Mouse (Mus musculus) gastrocnemius, postnatal 36 days (tissue): ENCODE data around the gene Vmn2r11. TPM values are rescaled to one million over a fixed set of nuclear protein-coding genes. Genes with fewer than 3 reads are reported as not detected.
"Not testable (repeated sequence)": the region's sequence is repeated elsewhere in the genome, so short reads cannot be mapped to it uniquely, and the experiment has no call there.

Source experiments
- DNase-seq, 2 experiments: peaks; one replicate each; pipeline ENCODE4 v3.0.0; 2022
- intact Hi-C: fragments of 180-260 bp; cut with DNase I; formaldehyde crosslinking; loops from one replicate; pipeline ENCODE4 v1.15.1; 2025
- long read RNA-seq, 2 experiments: library from polyadenylated mRNA; stranded (forward); transcript quantifications; one replicate each; pipeline ENCODE4 v2.0.0; 2021
- total RNA-seq, 2 experiments: library from RNA; stranded (reverse); gene quantifications; 2 replicates each; pipeline ENCODE4 v1.2.3; 2021

Gene Vmn2r11
- not detected for total RNA-seq
- long read RNA-seq, experiment 1: 0 reads
- long read RNA-seq, experiment 2: 0 reads

DNA sequence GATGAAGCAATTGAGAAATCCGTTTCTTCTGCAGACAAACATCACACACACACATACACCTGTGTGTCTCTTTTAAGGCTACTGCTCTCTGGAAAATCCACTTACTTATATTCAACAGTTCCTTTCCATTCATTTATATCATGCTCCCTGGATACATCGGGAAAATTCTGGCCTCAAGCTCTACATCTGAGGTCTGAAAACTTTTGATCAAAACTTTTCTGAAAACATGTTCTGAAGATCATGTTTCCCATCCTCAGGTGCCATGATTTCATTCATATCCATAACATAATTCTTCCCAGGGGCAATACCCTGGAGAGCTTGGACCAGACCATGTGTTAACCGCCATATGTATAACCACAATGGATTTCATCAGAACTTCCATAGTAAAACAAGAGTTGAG, at the start of gene Vmn2r11:
Gene Vmn2r11, minus strand, starts transcription at position 101 of the 400 bp plus-strand sequence.
- DNase-seq, intact Hi-C loops: not testable (repeated sequence)

DNA sequence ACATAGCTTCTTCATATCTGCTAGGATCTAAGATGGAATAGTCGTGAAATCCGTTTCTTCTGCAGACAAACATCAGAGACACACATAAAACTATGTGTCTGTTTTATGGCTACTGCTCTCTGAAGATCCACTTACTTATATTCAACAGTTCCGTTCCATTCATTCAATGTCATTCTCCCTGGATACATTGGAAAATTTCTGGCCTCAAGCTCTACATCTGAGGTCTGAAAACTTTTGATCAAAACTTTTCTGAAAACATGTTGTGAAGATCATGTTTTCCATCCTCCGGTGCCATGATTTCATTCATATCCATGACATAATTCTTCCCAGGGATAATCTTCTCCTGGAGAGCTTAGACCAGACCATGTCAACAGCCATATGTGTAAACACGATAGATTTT, 38.5 kb upstream of the Vmn2r11 start, which contains the start of gene Vmn2r12:
Gene Vmn2r12, minus strand, starts transcription at position 101 of the 400 bp plus-strand sequence.
- DNase-seq, intact Hi-C loops: not testable (repeated sequence)

DNA sequence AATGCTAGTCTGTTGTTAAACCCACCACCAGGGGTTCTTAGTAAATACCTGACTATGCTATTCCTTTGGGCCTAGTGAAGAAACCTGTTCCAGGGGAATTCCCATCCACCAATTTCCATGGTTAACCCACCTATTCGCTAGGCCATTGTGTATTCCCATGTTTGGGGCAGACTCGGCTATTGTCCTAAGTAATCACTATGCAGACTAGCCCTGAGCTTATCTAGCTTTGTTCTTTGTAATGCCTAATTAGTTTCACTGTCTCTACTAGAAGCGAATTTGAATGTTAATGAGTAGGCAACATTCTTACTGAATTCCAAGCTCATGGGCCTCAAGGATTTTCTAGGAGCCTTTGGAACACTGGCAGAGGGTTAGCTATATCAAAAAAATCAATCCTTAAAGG, 37.1 kb upstream of the Vmn2r11 start:
- intact Hi-C loops, DNase-seq: not testable (repeated sequence)

DNA sequence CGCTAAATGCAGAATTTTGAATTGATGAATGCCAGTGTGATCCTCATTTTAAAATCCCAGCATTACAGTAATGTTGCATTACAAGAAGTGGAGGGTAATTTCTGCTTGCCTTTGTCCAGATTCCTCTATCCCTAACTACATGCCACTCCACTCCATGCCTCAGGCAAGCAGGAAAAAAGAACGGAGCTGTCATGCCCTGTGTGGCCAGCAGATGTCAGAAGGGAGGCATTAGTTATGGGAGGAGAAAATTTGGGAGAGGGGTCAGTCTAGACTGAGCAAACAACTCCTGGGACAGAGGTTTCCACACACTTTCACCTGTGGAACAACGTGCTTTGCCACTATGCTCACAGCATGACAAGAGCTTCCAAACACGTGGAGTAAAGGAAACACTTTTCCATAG, 12.6 kb upstream of the Vmn2r11 start:
- intact Hi-C loops, DNase-seq: not testable (repeated sequence)

DNA sequence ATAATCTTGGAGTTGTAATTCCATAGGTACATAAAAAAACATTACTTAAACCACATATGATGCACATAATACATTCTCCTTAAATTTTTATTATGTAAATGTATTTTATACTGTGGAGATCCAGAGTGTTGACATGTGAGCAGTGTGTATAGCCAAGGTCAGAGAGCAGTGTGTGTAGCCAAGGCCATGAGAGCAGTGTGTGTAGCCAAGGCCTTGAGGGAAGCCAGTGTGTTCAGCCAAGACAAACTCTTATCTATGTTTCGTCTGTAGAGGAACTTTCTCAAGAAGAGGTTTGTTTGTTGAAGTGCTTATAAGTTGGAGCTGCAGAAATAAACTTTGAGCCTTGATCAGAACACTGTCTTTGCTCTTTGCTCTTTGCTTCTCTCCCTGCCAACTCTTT, 4.1 kb downstream of the Vmn2r11 start:
- DNase-seq: no peak
- intact Hi-C loops: no loop called here

DNA sequence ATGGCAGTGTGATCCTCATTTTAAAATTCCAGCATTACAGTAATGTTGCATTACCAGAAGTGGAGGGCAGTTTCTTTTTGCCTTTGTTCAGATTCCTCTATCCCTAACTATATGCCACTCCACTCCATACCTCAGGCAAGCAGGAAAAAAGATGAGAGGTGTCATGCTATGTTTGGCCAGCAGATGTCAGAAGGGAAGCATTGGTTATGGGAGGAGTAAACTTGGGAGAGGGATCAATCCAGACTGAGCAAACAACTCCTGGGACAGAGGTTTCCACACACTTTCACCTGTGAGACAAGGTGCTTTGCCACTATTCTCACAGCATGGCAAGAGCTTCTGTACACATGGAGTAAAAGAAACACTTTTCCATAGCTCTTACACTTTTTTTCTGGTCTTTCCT, 26.8 kb downstream of the Vmn2r11 start:
- intact Hi-C loops: no loop called here
- DNase-seq: no peak

DNA sequence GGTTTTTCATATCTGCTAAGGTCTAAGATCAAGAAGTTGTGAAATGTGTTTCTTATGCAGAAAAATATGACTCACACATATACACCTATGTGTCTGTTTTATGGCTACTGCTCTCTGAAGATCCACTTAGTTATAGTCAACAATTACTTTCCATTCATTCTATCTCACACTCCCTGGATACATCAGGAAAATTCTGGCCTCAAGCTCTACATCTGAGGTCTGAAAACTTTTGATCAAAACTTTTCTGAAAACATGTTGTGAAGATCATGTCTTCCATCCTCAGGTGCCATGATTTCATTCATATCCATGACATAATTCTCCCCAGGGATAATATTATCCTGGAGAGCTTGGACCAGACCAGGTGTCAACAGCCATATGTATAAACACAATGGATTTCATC, 52.9 kb downstream of the Vmn2r11 start, which contains the start of gene Vmn2r10:
Gene Vmn2r10, minus strand, starts transcription at position 101 of the 400 bp plus-strand sequence.
- DNase-seq, intact Hi-C loops: not testable (repeated sequence)

Other genes with a start within 250 kb of the Vmn2r11 start
- gene Vmn2r9, start 207.0 kb downstream of the Vmn2r11 start, total RNA-seq: not detected
- gene Vmn2r10, start 53.0 kb downstream of the Vmn2r11 start, total RNA-seq: not detected
- not detected for gene Vmn2r12, start 38.4 kb upstream of the Vmn2r11 start, total RNA-seq
- gene Vmn2r13, start 132.6 kb upstream of the Vmn2r11 start, total RNA-seq: not detected
- gene Vmn2r14, start 165.1 kb upstream of the Vmn2r11 start, total RNA-seq: not detected
- not detected for gene Vmn2r15, start 238.1 kb upstream of the Vmn2r11 start, total RNA-seq